Mouse (Mus musculus): Measurements from ENCODE around the gene Kcng3. TPM values are rescaled to one million over a fixed set of nuclear protein-coding genes. Genes with fewer than 3 reads are reported as not detected.

Kcng3 gene
- polyA plus RNA-seq, 1 experiment from 2014 or later, result not detected

DNA sequence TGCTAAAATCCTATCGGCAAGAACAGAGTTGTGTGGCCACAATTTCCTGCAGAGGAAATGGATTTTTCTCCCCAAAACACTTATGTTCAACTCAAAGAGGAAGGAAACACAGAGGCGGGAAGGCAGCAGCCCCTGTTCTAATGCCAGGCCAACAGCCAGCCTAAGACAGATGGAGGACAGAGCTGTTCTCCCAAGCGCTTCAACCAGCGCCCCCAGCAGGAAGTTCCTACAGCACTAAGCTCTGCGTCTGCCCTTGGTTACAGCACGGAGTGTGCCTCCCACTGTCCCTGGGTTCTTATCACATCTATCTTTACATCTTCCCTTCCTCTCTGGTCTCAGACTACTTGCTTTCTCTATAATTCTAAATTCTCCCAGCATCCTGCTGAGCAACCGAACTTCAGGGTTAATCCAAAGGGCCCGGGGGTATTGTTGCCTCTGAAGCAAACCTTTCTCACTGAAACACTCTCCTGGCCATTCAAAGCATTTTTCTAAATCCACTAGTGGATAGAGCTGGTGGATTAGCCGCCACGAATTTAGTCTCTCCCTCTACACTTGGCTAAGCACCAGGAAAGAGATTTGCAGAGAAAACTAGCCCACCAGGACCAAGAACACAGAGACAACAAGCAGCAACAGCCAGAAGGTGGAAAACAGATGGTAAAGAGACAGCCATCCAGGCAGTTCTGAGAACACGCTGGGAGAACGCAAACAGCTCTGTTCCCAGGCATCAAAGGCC is 83.0 kb downstream of the Kcng3 start:
- Histone ChIP-seq H3K4me2 (no peak overlapping the region), H3K4me1 (replicated peaks) (peaks cover 20% of the 10 kb centered on the region), H3K9ac (no peak overlapping the region), H3K36me3 (replicated peaks) (no peaks in the 10 kb centered on the region), H3K27me3 (peaks cover 61% of the 10 kb centered on the region), H3K9me3 (replicated peaks) (no peaks in the 10 kb centered on the region), H3K4me3 (replicated peaks) (no peak overlapping the region), H3K27ac (replicated peaks) (no peak overlapping the region)
- ATAC-seq (ENCODE audit: insufficient read depth), result no peak
- WGBS (ENCODE audit: insufficient replicate concordance), result 22% methylated on average over 12 of the region's 12 CpGs

DNA sequence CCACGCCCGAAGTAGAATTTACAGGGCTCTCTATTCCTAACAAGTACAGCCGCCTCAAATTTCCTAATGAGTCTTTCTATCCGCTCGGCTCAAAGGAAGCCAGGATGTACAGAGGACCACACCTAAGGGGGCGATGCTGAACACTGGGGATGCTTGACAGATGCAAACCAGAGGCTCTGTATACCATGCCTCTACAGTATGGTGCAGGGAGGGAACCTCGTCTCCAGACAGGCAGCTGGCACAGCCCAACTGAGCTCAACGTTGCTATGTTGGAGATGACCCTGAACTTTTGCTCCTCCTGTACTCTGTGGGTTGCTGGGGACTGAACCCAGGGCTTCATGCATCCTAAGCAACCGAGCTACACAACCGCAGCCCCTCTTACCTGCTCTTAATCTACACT is 84.5 kb downstream of the Kcng3 start:
- WGBS (ENCODE audit: insufficient replicate concordance), result 63% methylated on average over 10 of the region's 10 CpGs
- peaks cover 66% of the 10 kb centered on the region for H3K27me3 ChIP-seq

DNA sequence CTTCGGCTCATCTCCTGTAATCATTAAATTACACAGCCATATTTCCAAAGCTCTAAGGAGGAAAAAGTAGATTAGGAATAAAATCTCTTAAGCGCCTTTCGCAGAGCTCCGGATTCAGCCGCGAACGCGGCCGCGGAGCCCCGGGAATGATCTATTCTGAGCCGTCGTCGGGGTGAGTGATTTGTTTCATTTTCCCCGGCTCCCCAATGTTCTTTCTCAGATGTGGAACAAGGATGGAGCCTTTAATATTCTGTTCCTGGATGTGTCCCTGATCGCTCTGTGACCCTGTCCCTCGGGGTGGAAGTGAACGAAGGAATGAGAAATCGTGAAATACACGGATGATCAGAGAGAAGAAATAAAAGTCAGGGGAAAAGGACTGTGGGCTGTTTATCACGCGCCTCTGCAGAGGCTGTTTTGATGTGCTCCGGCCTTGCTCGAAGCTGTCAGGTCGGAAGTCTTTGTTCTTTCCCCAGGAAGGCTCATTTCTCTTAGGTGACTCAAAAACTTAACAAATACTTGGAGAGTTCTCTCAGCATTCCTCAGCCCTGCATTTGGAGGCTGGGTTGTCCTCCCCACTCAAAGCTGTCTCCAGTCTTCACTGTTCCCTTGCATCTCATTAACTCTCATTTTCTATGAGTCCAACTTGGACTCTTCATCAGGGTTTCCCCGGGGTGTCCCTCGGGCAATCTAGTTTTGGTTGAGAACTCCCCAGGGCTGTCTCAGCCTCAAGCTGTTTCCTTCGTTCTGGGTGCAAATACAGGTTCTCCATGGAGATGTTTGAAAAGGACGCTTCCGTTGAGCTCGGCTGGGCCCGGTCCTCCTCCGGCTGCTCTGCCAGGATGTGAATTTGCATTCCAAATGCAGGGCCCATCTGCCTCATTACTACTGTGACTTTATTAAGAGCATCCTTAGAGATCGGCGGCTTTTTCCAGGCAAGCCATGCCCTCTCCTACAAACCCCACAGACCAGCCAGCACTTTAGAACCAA is 85.6 kb downstream of the Kcng3 start:
- Histone ChIP-seq H3K4me3 (replicated peaks) (peak overlapping the region; percentile 39), H3K4me2 (peak overlapping the region; percentile 55), H3K4me1 (replicated peaks) (peaks cover 20% of the 10 kb centered on the region), H3K27me3 (peaks cover 66% of the 10 kb centered on the region), H3K36me3 (replicated peaks) (no peaks in the 10 kb centered on the region), H3K27ac (replicated peaks) (no peak overlapping the region), H3K9ac (no peak overlapping the region), H3K9me3 (replicated peaks) (no peaks in the 10 kb centered on the region)
- WGBS (ENCODE audit: insufficient replicate concordance), result 21% methylated on average over 35 of the region's 35 CpGs
- ATAC-seq (ENCODE audit: insufficient read depth), result no peak

More for the DNA sequence above, 84.5 kb downstream of the Kcng3 start:
- no peak overlapping the region for H3K4me2 ChIP-seq
- no peak overlapping the region for H3K9ac ChIP-seq
- H3K36me3 ChIP-seq (replicated peaks), result no peaks in the 10 kb centered on the region
- peaks cover 20% of the 10 kb centered on the region for H3K4me1 ChIP-seq (replicated peaks)
- no peak overlapping the region for H3K4me3 ChIP-seq (replicated peaks)
- ATAC-seq (ENCODE audit: insufficient read depth), result no peak
- no peak overlapping the region for H3K27ac ChIP-seq (replicated peaks)
- H3K9me3 ChIP-seq (replicated peaks), result no peaks in the 10 kb centered on the region

DNA sequence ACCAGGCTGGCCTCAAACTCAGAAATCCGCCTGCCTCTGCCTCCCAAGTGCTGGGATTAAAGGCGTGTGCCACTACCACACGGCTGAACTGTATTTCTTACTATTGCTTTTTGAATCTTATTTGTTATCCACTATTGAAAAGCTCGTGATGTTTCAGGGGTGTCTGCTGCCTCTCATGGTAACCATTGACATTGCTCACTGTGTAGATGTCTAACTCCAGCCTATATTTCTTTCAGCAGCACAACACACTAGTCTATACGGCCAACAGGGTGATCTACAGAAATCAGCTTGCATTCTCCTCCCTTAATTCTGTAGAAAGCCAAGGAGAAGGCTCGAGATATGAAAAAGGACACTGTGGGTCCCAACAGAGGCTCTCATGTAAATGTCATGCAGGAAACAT is 86.4 kb downstream of the Kcng3 start:
- peaks cover 70% of the 10 kb centered on the region for H3K27me3 ChIP-seq
- H3K27ac ChIP-seq (replicated peaks), result no peak overlapping the region
- ATAC-seq (ENCODE audit: insufficient read depth), result no peak
- H3K9me3 ChIP-seq (replicated peaks), result no peaks in the 10 kb centered on the region
- no peak overlapping the region for H3K9ac ChIP-seq
- WGBS (ENCODE audit: insufficient replicate concordance), result 60% methylated on average over 6 of the region's 6 CpGs
- peak overlapping the region; percentile 39; the same call in 1 of the 2 replicates for H3K4me3 ChIP-seq (replicated peaks)
- H3K4me2 ChIP-seq, result peak overlapping the region; percentile 55
- peaks cover 20% of the 10 kb centered on the region for H3K4me1 ChIP-seq (replicated peaks)
- H3K36me3 ChIP-seq (replicated peaks), result no peaks in the 10 kb centered on the region

DNA sequence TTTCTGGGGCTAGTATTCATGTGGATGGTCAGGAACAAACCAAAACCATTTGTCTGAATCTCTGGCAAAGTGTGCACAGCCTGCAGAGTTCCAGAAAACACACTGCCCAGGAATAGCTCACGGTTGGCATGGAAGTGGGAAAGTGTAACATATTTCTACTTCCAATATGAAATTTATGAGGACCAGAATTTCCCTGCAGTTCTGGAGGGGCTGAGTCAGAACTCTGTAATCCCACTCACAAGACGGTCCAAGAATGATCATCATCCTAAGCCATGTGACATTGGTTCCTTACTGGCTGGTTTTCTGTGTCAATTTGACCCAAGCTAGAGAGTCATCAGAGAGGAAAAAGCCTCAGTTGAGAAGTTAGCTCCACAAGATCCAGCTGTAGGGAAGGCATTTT is 89.3 kb downstream of the Kcng3 start:
- 75% methylated on average over 2 of the region's 2 CpGs for WGBS (ENCODE audit: insufficient replicate concordance)
- peaks cover 53% of the 10 kb centered on the region for H3K27me3 ChIP-seq
- no peaks in the 10 kb centered on the region for H3K36me3 ChIP-seq (replicated peaks)
- H3K4me1 ChIP-seq (replicated peaks), result peaks cover 10% of the 10 kb centered on the region; the same call in 1 of the 2 replicates
- no peaks in the 10 kb centered on the region for H3K9me3 ChIP-seq (replicated peaks)
- no peak for ATAC-seq (ENCODE audit: insufficient read depth)
- no peak overlapping the region for H3K4me2 ChIP-seq
- no peak overlapping the region for H3K9ac ChIP-seq
- H3K27ac ChIP-seq (replicated peaks), result no peak overlapping the region
- no peak overlapping the region for H3K4me3 ChIP-seq (replicated peaks)

DNA sequence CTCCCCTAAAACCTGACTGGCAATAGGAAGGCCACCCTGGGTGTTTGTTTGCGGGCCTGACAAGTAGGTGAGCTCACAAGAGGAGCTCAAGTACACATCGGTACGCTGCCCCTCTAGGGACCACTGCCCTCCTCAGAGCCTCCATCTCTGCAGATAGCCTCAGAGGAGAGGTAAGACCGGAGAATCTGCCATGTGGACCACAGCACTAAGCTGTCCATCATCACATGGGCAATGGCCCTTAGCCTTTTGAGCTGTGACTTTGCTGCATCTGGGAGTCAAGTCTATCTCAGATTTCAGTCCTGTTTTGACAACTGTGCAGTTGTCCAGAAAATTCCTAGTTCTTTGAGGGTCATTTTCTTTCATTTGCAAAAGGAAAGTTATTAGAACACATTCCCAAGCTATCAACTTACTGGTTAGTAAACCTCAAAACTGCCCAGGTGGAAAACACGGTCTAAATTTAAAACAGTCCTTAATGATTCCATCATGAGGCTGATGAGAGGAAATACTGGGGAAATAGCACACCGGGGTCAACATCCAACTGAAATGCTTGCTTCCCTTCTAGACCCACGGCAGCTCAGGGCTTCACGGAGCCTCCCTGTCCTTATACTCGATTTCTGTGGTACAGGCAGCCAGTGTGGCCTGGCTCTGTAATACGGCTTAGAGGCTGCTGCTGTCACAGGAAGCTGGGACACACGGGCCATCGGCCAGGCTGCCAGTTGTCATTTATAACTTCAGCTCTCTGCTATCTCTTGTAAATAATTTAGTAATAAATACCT is 92.2 kb downstream of the Kcng3 start:
- no peak for ATAC-seq (ENCODE audit: insufficient read depth)
- Histone ChIP-seq H3K9ac (no peak overlapping the region), H3K4me3 (replicated peaks) (no peak overlapping the region), H3K27ac (replicated peaks) (no peak overlapping the region), H3K4me1 (replicated peaks) (no peaks in the 10 kb centered on the region), H3K27me3 (peaks cover 23% of the 10 kb centered on the region), H3K9me3 (replicated peaks) (no peaks in the 10 kb centered on the region), H3K4me2 (no peak overlapping the region), H3K36me3 (replicated peaks) (no peaks in the 10 kb centered on the region)
- 50% methylated on average over 12 of the region's 12 CpGs for WGBS (ENCODE audit: insufficient replicate concordance)

DNA sequence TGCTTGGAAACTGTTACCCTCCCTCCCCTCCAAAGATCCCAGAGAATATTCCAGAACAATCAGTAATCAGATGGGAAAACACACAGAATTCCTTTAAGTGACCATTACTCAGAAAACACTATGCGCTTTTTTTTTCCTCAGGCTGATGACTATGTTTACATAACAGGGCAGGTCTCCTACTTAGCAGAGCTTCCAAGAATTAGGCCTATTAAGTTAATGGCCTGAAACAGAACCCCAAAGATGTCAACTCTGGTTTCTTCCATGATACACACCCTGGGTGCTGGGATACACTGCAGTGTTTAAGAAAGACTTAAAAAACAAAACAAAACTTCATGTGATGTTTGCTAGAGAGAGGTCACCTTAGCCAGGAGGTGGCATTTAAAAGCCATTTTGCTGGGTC is 93.0 kb downstream of the Kcng3 start:
- Histone ChIP-seq H3K4me3 (replicated peaks) (no peak overlapping the region), H3K27me3 (peaks cover 18% of the 10 kb centered on the region), H3K4me1 (replicated peaks) (no peaks in the 10 kb centered on the region), H3K36me3 (replicated peaks) (no peaks in the 10 kb centered on the region), H3K9ac (no peak overlapping the region), H3K27ac (replicated peaks) (no peak overlapping the region), H3K9me3 (replicated peaks) (no peaks in the 10 kb centered on the region), H3K4me2 (no peak overlapping the region)
- no peak for ATAC-seq (ENCODE audit: insufficient read depth)
- WGBS (ENCODE audit: insufficient replicate concordance), result 71% methylated on average over 1 of the region's 1 CpGs

DNA sequence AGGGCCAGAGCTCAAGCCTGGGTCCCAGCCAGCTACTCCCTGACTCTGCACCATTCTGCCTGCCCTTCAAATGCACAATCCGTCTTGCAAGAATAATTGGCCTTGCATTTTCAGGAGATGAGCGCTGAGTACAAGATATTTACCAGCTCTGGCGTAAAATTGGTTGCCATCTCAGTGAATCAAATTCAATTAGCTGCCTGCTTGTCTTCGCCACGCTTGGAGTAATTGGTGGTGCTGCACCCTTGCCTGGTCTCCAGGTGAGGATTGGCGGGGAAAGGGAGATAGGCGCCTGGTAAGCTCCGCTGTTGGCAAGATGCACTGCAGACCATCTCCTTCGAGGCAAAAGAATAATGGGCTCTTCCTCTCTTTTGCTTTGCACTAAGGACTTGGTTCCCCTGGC is 93.6 kb downstream of the Kcng3 start:
- Histone ChIP-seq H3K9me3 (replicated peaks) (no peaks in the 10 kb centered on the region), H3K27me3 (peaks cover 12% of the 10 kb centered on the region; the same call in 1 of the 2 replicates), H3K27ac (replicated peaks) (no peak overlapping the region), H3K4me1 (replicated peaks) (no peaks in the 10 kb centered on the region), H3K9ac (no peak overlapping the region), H3K4me3 (replicated peaks) (no peak overlapping the region), H3K36me3 (replicated peaks) (no peaks in the 10 kb centered on the region), H3K4me2 (no peak overlapping the region)
- 71% methylated on average over 9 of the region's 9 CpGs for WGBS (ENCODE audit: insufficient replicate concordance)
- ATAC-seq (ENCODE audit: insufficient read depth), result no peak

Other genes with a start within 250 kb of the Kcng3 start
- 59.8 and 61.9 TPM in 2 replicates for gene Cox7a2l, start 114.6 kb downstream of the Kcng3 start, polyA plus RNA-seq (2015; fragmentation: Nextera tagmentation; extraction: Ambion mirVana)
- gene Mta3, start 74.3 kb upstream of the Kcng3 start, polyA plus RNA-seq (2015; fragmentation: Nextera tagmentation; extraction: Ambion mirVana), result 36.9 and 37.3 TPM in 2 replicates
- gene Haao, start 216.1 kb upstream of the Kcng3 start, polyA plus RNA-seq (2015; fragmentation: Nextera tagmentation; extraction: Ambion mirVana), result 57.4 and 80.7 TPM in 2 replicates

Measured in liver, embryonic 15.5 days (tissue).